Mouse (Mus musculus) kidney, embryonic 15.5 days (tissue): ENCODE measurements around the gene Gm3402. TPM values are rescaled to one million over a fixed set of nuclear protein-coding genes. Genes with fewer than 3 reads are reported as not detected.
"Not testable (repeated sequence)": the region's sequence is repeated elsewhere in the genome, so short reads cannot be mapped to it uniquely, and the experiment has no call there.

Experiments
- ATAC-seq: fragments of 200-750 bp; cut with Nextera tagmentation; replicated peaks from 2 replicates; pipeline ENCODE4 v1.8.0; 2017; ENCODE audit warnings: moderate TSS enrichment; ENCODE audit not compliant: low FRiP score
- H3K27ac ChIP-seq: fragments of 300-500 bp; sonication (generic); 2 replicates; pipeline ENCODE4 v1.5.1; 2015; ENCODE audit warnings: mild to moderate bottlenecking, inconsistent platforms
- H3K27me3 ChIP-seq: fragments of 300-500 bp; sonication (generic); 2 replicates; pipeline ENCODE4 v1.6.1; 2015; ENCODE audit warnings: inconsistent platforms
- H3K36me3 ChIP-seq: fragments of 300-500 bp; sonication (generic); 2 replicates; pipeline ENCODE4 v1.6.1; 2015; ENCODE audit warnings: inconsistent platforms
- H3K4me1 ChIP-seq: fragments of 300-500 bp; sonication (generic); 2 replicates; pipeline ENCODE4 v1.6.1; 2015; ENCODE audit warnings: inconsistent platforms
- H3K4me2 ChIP-seq: fragments of 300-500 bp; sonication (generic); 2 replicates; pipeline ENCODE4 v1.6.1; 2015; ENCODE audit warnings: moderate library complexity, mild to moderate bottlenecking, inconsistent platforms
- H3K4me3 ChIP-seq: fragments of 300-500 bp; sonication (generic); replicated peaks from 2 replicates; pipeline ENCODE4 v1.5.1; 2015; ENCODE audit warnings: mild to moderate bottlenecking, inconsistent platforms
- H3K9ac ChIP-seq: fragments of 300-500 bp; sonication (generic); 2 replicates; pipeline ENCODE4 v1.6.1; 2015; ENCODE audit warnings: mild to moderate bottlenecking, inconsistent platforms
- H3K9me3 ChIP-seq: fragments of 300-500 bp; sonication (generic); replicated peaks from 2 replicates; pipeline ENCODE4 v1.6.1; 2016; ENCODE audit warnings: inconsistent platforms
- WGBS: fragments of 180-500 bp; shearing (Covaris S2); methylation state at CpG from one replicate; pipeline ENCODE4 v1.1.7; 2015; ENCODE audit warnings: mixed read lengths; 5-methylcytosine and 5-hydroxymethylcytosine counted together
- polyA plus RNA-seq: library from polyadenylated mRNA; unstranded; fragments of >200 nt; fragmentation: Nextera tagmentation; extraction: Ambion mirVana; gene quantifications from 2 replicates; pipeline ENCODE4 v1.2.1, GENCODE M21; 2015

Gm3402 gene
- polyA plus RNA-seq, 1 experiment from 2014 or later, result not detected

- H3K27ac ChIP-seq, H3K4me1 ChIP-seq, H3K36me3 ChIP-seq, H3K27me3 ChIP-seq, H3K9ac ChIP-seq, H3K4me2 ChIP-seq, H3K4me3 ChIP-seq, H3K9me3 ChIP-seq, ATAC-seq: not testable (repeated sequence)
- WGBS, result no CpG with 5 or more reads among the region's 3 CpGs
These were observed 41.9 kb downstream of the Gm3402 start, which contains the start of gene Gm3415 for GRCm38 (mm10) chr5:146555836-146556235. Gene Gm3415, plus strand, starts transcription at chr5:146556136.

GRCm38 (mm10) chr5:146564259-146564658 is 50.3 kb downstream of the Gm3402 start:
- no peak for ATAC-seq
- Histone ChIP-seq H3K4me1 (no peaks in the 10 kb centered on the region), H3K36me3 (no peaks in the 10 kb centered on the region), H3K9me3 (no peaks in the 10 kb centered on the region), H3K27ac (no peak overlapping the region), H3K4me3 (no peak overlapping the region), H3K9ac (no peak overlapping the region), H3K4me2 (no peak overlapping the region), H3K27me3 (no peaks in the 10 kb centered on the region)
- WGBS, result 70% methylated on average over 1 of the region's 1 CpGs

Other genes with a start within 250 kb of the Gm3402 start
- gene Wasf3, start 129.1 kb upstream of the Gm3402 start, polyA plus RNA-seq, result 3.2 and 3.3 TPM in 2 replicates
- gene Gm6408, start 32.2 kb upstream of the Gm3402 start, polyA plus RNA-seq, result not detected in 2 replicates
- not detected in 2 replicates for gene Gm6370, start 22.8 kb upstream of the Gm3402 start, polyA plus RNA-seq
- gene 4930449I24Rik, start 11.7 kb upstream of the Gm3402 start, polyA plus RNA-seq, result not detected in 2 replicates
- gene Gm3404, start 11.7 kb downstream of the Gm3402 start, polyA plus RNA-seq, result not detected in 2 replicates
- not detected in 2 replicates for gene Gm3409, start 23.5 kb downstream of the Gm3402 start, polyA plus RNA-seq
- gene Gm3415, start 42.0 kb downstream of the Gm3402 start, polyA plus RNA-seq, result not detected in 2 replicates
- gene Gpr12, start 71.1 kb downstream of the Gm3402 start, polyA plus RNA-seq, result 0.57 and 0.58 TPM in 2 replicates